Mouse (Mus musculus) brown adipose tissue, adult 24 weeks (tissue): ENCODE data around the gene Ccdc88c. TPM values are rescaled to one million over a fixed set of nuclear protein-coding genes. Genes with fewer than 3 reads are reported as not detected.

Source experiments
- polyA plus RNA-seq: library from polyadenylated mRNA; stranded (reverse); fragments of >200 nt; gene quantifications from 2 replicates; pipeline ENCODE4 v1.2.4, GENCODE M21; 2012; ENCODE audit not compliant: missing spikeins, insufficient read depth, insufficient read length

Ccdc88c gene
- polyA plus RNA-seq, 1 experiment = 4.0 TPM

Other genes starting within 250 kb of the Ccdc88c start
- 16.4 and 18.9 TPM in 2 replicates for gene Dglucy, start 250.0 kb downstream of the Ccdc88c start, polyA plus RNA-seq
- not detected in 2 replicates for gene Gpr68, start 120.9 kb downstream of the Ccdc88c start, polyA plus RNA-seq
- 19.4 and 37.8 TPM in 2 replicates for gene Ppp4r3a, start 54.6 kb upstream of the Ccdc88c start, polyA plus RNA-seq